Mouse (Mus musculus): ENCODE measurements around the gene Mta3. TPM values are rescaled to one million over a fixed set of nuclear protein-coding genes. Genes with fewer than 3 reads are reported as not detected.

Mta3 gene
- polyA plus RNA-seq, 1 experiment, result 12.9 TPM

DNA sequence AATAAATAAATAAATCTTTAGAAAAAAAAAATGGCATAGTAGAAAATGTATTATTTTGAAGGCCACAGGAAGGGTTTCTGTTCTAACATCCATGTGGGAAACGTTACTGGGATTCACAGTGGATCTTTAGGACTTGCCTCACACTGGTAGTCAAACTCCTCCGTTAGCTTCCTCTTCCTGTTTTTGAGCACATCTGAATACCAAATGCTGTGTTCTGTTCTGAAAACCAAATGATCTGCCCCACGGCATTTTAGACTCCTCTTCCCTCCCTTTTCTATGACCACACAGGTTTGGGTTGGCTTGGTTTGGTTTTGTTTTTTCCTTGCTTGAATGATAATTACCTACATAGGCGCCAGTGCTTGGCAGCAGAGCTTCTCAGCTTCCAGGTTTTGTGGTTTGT lies 58.6 kb downstream of the Mta3 start:
- H3K9me3 ChIP-seq (ENCODE audit: control insufficient read depth, low read length), result peaks cover 9% of the 10 kb centered on the region
- no peaks in the 10 kb centered on the region for H3K27me3 ChIP-seq (ENCODE audit: control insufficient read depth)
- peaks cover 85% of the 10 kb centered on the region for H3K36me3 ChIP-seq (ENCODE audit: control insufficient read depth)
- no peak for TF ChIP-seq GATA1 (IDR thresholded peaks at IDR 0.05; ENCODE audit: low read length)
- TF ChIP-seq TAL1 (IDR thresholded peaks at IDR 0.05; ENCODE audit: low read length), result no peak
- peaks cover 17% of the 10 kb centered on the region for H3K4me1 ChIP-seq (ENCODE audit: control insufficient read depth)
- no peak overlapping the region for H3K4me3 ChIP-seq (replicated peaks)

DNA sequence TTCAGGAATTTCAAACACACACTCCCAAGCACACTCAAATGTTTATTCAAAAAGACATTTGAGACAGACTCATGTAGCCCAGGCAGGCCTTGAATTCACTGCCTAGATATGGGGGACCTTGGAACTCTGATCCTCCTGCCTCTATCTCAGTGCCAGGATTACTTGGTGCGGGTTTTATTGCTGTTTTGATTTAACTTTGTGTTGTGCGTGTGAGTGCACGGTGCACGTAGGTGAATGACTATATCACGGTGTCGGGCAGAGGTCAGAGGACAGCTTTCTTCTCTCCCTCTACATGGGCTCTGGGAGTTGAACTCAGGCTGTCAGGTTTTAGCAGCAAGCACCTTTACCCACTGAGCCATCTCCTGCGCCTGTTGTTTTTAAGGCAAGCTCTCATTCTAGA lies 61.1 kb downstream of the Mta3 start:
- Histone ChIP-seq H3K4me1 (ENCODE audit: control insufficient read depth) (peaks cover 31% of the 10 kb centered on the region), H3K4me3 (replicated peaks) (no peak overlapping the region), H3K36me3 (ENCODE audit: control insufficient read depth) (peaks cover 83% of the 10 kb centered on the region), H3K9me3 (ENCODE audit: control insufficient read depth, low read length) (peaks cover 7% of the 10 kb centered on the region), H3K27me3 (ENCODE audit: control insufficient read depth) (no peaks in the 10 kb centered on the region)
- no peak for TF ChIP-seq GATA1 (IDR thresholded peaks at IDR 0.05; ENCODE audit: low read length)
- no peak for TF ChIP-seq TAL1 (IDR thresholded peaks at IDR 0.05; ENCODE audit: low read length)

DNA sequence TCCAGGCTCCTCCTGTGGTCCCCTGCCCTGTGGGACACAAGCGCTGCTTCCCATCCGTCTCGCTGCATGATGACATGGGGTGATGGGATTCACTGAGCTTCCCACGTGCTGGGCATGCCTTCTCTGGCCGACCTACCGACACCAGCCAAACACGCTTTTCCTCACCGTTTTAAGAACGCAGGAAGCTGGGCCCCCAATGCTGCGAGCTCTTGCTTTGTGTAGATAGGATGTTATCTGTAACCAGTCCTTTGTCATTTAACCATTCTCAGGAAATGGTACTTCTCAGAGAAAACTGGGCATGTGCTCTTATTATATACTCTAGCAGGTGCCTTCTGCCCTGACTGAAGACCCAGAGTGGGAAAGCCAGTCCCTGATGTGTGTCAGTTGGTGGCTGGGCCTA lies 62.3 kb downstream of the Mta3 start:
- Histone ChIP-seq H3K4me3 (replicated peaks) (no peak overlapping the region), H3K36me3 (ENCODE audit: control insufficient read depth) (peaks cover 77% of the 10 kb centered on the region), H3K9me3 (ENCODE audit: control insufficient read depth, low read length) (no peaks in the 10 kb centered on the region), H3K27me3 (ENCODE audit: control insufficient read depth) (no peaks in the 10 kb centered on the region), H3K4me1 (ENCODE audit: control insufficient read depth) (peaks cover 34% of the 10 kb centered on the region)
- TF ChIP-seq GATA1 (IDR thresholded peaks at IDR 0.05; ENCODE audit: low read length), result no peak

DNA sequence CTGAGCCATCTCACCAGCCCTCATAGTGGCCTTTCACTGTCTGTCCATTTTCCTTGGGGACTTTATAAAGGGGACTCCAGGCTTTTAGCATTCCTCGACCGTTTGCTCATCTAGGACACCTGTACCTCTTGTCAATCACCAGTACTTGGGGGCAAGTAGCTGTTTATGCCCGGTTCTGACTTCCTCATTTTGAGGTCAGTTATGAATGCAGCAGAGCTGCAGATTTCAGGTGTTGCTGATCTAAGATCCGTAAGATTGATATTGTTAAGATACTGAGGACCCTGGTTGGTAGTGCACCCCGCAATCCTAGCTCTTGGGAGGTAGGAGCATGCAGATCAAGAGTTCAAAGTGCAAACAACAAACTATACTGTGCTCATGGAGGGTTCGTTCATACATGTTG lies 64.4 kb downstream of the Mta3 start:
- H3K27me3 ChIP-seq (ENCODE audit: control insufficient read depth), result no peaks in the 10 kb centered on the region
- no peaks in the 10 kb centered on the region for H3K9me3 ChIP-seq (ENCODE audit: control insufficient read depth, low read length)
- TF ChIP-seq GATA1 (IDR thresholded peaks at IDR 0.05; ENCODE audit: low read length) (no peak), TAL1 (IDR thresholded peaks at IDR 0.05; ENCODE audit: low read length) (no peak)
- no peak overlapping the region for H3K4me3 ChIP-seq (replicated peaks)
- peaks cover 34% of the 10 kb centered on the region for H3K4me1 ChIP-seq (ENCODE audit: control insufficient read depth)
- peaks cover 75% of the 10 kb centered on the region for H3K36me3 ChIP-seq (ENCODE audit: control insufficient read depth)

DNA sequence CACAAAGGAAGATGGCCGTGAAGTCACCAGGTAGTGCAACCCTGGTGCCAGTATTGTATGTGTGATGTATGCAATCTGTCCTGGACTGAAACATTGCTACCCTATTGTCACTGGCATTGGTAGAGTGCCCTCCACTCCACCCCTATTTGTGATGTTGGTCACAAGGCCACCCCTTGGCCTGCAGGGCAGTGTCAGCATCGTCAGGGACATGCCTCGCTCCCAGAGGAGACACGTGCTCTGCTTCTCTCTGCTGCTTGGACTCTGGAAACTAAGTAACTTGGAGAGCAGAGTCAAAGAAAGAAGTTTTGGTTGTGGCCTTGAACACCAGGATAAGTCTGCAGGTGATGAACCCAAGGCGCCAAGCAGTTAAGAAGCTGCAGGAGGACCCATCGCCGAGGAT lies 65.0 kb downstream of the Mta3 start:
- peaks cover 34% of the 10 kb centered on the region for H3K4me1 ChIP-seq (ENCODE audit: control insufficient read depth)

DNA sequence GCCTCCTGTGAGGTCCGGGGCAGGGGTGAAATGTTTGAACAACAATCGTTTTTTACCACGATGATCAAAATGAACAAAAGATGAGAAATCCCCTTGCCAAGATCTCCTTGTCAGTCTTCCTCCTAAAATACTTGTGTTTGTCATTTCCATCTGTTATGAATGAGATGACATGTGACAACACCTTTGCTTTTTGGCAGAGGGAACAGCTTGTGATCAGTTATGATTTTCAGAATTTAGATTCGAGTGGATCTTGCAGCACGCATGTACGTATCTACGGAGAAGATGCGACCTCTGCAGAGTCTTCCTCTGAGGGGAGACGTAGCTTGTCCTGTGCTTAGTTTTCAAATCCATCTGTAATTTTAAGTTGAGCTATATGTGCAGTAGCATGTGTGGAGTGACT lies 66.1 kb downstream of the Mta3 start:
- H3K4me3 ChIP-seq (replicated peaks), result no peak overlapping the region
- TF ChIP-seq TAL1 (IDR thresholded peaks at IDR 0.05; ENCODE audit: low read length) (no peak), GATA1 (IDR thresholded peaks at IDR 0.05; ENCODE audit: low read length) (no peak)

More for the DNA sequence above, 65.0 kb downstream of the Mta3 start:
- Histone ChIP-seq H3K9me3 (ENCODE audit: control insufficient read depth, low read length) (no peaks in the 10 kb centered on the region), H3K27me3 (ENCODE audit: control insufficient read depth) (no peaks in the 10 kb centered on the region), H3K36me3 (ENCODE audit: control insufficient read depth) (peaks cover 76% of the 10 kb centered on the region), H3K4me3 (replicated peaks) (no peak overlapping the region)
- TF ChIP-seq GATA1 (IDR thresholded peaks at IDR 0.05; ENCODE audit: low read length) (no peak), TAL1 (IDR thresholded peaks at IDR 0.05; ENCODE audit: low read length) (no peak)

DNA sequence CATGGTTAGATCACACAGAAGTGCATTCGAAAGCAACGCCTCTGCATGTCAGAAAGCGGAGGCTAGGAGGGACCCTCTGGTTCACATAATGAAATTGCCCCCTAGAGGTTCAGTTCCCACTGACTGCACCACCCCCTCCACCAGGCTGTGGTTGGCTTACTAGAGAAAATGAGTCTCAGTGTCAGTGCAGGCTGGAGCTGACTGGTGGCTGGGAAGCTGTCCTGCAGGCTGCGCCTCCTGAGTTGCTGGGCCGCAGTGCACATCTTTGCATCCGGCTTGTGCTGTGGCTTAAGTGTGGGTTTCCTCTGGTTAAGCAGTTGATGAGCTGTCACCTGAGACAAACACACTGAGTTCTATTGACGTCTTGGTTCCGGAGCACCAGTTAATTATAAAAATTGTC lies 66.7 kb downstream of the Mta3 start:
- Histone ChIP-seq H3K4me1 (ENCODE audit: control insufficient read depth) (peaks cover 34% of the 10 kb centered on the region), H3K9me3 (ENCODE audit: control insufficient read depth, low read length) (no peaks in the 10 kb centered on the region), H3K4me3 (replicated peaks) (no peak overlapping the region), H3K27me3 (ENCODE audit: control insufficient read depth) (no peaks in the 10 kb centered on the region), H3K36me3 (ENCODE audit: control insufficient read depth) (peaks cover 76% of the 10 kb centered on the region)
- TF ChIP-seq TAL1 (IDR thresholded peaks at IDR 0.05; ENCODE audit: low read length), result no peak
- TF ChIP-seq GATA1 (IDR thresholded peaks at IDR 0.05; ENCODE audit: low read length), result no peak

More for the DNA sequence above, 66.1 kb downstream of the Mta3 start:
- Histone ChIP-seq H3K4me1 (ENCODE audit: control insufficient read depth) (peaks cover 33% of the 10 kb centered on the region), H3K36me3 (ENCODE audit: control insufficient read depth) (peaks cover 76% of the 10 kb centered on the region), H3K27me3 (ENCODE audit: control insufficient read depth) (no peaks in the 10 kb centered on the region), H3K9me3 (ENCODE audit: control insufficient read depth, low read length) (no peaks in the 10 kb centered on the region)

DNA sequence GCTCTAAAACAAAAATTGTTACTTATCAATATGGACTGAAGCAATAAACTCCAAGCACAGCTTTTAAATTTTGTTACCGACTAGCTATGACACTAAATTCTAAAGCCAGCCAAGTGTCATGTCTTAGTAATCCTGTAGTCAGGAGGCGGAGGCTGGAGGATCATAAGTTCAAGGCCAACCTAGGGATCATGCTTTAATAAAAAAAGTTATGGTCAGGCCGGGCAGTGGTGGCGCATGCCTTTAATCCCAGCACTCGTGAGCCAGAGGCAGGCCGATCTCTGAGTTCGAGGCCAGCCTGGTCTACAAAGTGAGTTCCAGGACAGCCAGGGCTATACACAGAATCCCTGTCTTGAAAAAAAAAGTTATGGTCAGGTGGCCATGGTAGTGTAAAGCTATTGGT lies 71.0 kb downstream of the Mta3 start:
- Histone ChIP-seq H3K9me3 (ENCODE audit: control insufficient read depth, low read length) (no peaks in the 10 kb centered on the region), H3K27me3 (ENCODE audit: control insufficient read depth) (no peaks in the 10 kb centered on the region), H3K4me3 (replicated peaks) (no peak overlapping the region), H3K4me1 (ENCODE audit: control insufficient read depth) (peaks cover 41% of the 10 kb centered on the region), H3K36me3 (ENCODE audit: control insufficient read depth) (peaks cover 76% of the 10 kb centered on the region)
- no peak for TF ChIP-seq TAL1 (IDR thresholded peaks at IDR 0.05; ENCODE audit: low read length)
- no peak for TF ChIP-seq GATA1 (IDR thresholded peaks at IDR 0.05; ENCODE audit: low read length)

DNA sequence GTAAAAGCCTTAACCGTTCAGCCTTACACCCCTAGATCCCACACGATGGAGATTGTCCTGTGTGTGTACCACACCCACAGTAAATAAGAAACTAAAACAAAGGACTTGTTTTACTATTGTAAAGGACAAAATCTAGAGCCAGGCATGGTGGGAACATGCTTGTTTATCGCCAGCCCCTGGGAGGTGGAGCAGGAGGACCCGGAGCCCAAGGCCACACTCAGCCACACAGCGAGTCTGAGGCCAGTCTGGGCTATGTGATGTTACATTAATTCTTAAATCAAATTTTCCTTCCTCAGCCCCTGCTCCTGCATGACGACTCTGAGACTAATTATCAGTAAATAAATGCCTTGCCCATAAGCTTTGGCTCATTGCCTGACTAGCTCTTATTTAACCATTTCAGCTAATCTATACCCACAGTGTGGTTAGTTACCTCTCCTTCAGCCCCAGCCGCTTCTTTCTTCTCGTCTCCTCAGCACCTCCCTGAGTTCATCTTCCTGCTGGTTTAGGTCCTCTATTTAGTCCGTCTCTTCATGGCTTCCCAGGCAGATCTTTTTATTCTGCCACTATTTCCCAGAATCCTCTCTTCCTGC lies 71.6 kb downstream of the Mta3 start:
- Histone ChIP-seq H3K27me3 (ENCODE audit: control insufficient read depth) (no peaks in the 10 kb centered on the region), H3K4me3 (replicated peaks) (no peak overlapping the region), H3K9me3 (ENCODE audit: control insufficient read depth, low read length) (no peaks in the 10 kb centered on the region), H3K36me3 (ENCODE audit: control insufficient read depth) (peaks cover 76% of the 10 kb centered on the region), H3K4me1 (ENCODE audit: control insufficient read depth) (peaks cover 40% of the 10 kb centered on the region)
- TF ChIP-seq TAL1 (IDR thresholded peaks at IDR 0.05; ENCODE audit: low read length) (no peak), GATA1 (IDR thresholded peaks at IDR 0.05; ENCODE audit: low read length) (no peak)

DNA sequence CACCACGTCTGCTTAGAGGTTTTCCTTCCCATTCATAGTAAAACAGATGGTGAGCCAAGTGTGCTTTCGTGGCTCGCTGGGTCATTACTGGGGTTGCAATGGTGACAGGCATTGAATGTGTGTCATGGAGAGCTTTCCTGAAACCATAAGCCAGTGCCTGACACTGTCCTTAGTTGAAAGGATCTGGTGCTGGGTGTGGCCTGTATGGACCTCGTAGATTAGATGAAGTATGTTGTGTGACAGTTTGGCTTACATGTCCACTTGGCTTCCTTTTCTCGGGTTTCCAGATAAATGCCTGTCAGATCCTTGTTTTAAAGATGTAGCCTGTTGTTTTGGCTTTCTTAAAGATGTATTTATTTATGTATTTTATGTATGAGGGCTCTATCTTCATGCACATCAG lies 74.3 kb downstream of the Mta3 start:
- H3K9me3 ChIP-seq (ENCODE audit: control insufficient read depth, low read length), result no peaks in the 10 kb centered on the region
- peak overlapping the region; percentile 13 for H3K4me3 ChIP-seq (replicated peaks)
- TF ChIP-seq TAL1 (IDR thresholded peaks at IDR 0.05; ENCODE audit: low read length), result peak; percentile 47; the same call in 2 of the 3 replicates
- no peak for TF ChIP-seq GATA1 (IDR thresholded peaks at IDR 0.05; ENCODE audit: low read length)
- peaks cover 38% of the 10 kb centered on the region for H3K4me1 ChIP-seq (ENCODE audit: control insufficient read depth)
- peaks cover 83% of the 10 kb centered on the region for H3K36me3 ChIP-seq (ENCODE audit: control insufficient read depth)
- no peaks in the 10 kb centered on the region for H3K27me3 ChIP-seq (ENCODE audit: control insufficient read depth)
